Mouse (Mus musculus): Measurements from ENCODE around the gene Rps6ka1.
A peak's percentile ranks its signal among the peaks of the same experiment; 100 is the strongest.
"Not testable (repeated sequence)": the region's sequence is repeated elsewhere in the genome, so short reads cannot be mapped to it uniquely, and the experiment has no call there.

Rps6ka1 gene

DNA sequence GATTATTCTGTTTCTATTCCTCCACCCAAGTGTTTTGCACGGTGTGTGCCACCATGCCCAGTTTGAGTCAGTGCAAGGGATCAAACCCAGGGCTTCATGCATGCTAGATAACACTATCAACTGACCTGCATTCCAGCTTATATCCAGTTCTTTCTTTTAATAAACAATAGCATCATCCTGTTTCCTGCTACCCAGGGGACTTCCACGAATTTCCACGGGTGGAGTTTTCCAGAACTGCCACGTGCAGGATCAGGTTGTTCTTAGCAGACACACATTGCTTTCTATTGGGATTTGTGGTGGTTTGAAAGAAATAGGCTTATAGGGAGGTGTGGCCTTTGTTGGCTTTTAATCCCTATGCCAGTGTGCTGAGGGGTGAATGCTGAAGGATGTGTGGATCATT is 24.4 kb upstream of the Rps6ka1 start:
- H3K4me3 ChIP-seq (replicated peaks; ENCODE audit: low read length), result no peak overlapping the region
- H3K4me1 ChIP-seq (replicated peaks; ENCODE audit: low read depth, low read length), result peaks cover 30% of the 10 kb centered on the region
- no peaks in the 10 kb centered on the region for H3K36me3 ChIP-seq (ENCODE audit: insufficient read depth, low read length)
- TF ChIP-seq POU5F1 (IDR thresholded peaks at IDR 0.05; ENCODE audit: borderline replicate concordance, low read length), result no peak
- no peak for TF ChIP-seq NANOG (IDR thresholded peaks at IDR 0.05; ENCODE audit: borderline replicate concordance, low read length)
- TF ChIP-seq CTCF (conservative IDR thresholded peaks at IDR 0.05; ENCODE audit: low read length), result no peak
- H3K27me3 ChIP-seq (ENCODE audit: insufficient read depth, low read length), result no peaks in the 10 kb centered on the region
- H3K9me3 ChIP-seq (ENCODE audit: low read length), result no peaks in the 10 kb centered on the region

DNA sequence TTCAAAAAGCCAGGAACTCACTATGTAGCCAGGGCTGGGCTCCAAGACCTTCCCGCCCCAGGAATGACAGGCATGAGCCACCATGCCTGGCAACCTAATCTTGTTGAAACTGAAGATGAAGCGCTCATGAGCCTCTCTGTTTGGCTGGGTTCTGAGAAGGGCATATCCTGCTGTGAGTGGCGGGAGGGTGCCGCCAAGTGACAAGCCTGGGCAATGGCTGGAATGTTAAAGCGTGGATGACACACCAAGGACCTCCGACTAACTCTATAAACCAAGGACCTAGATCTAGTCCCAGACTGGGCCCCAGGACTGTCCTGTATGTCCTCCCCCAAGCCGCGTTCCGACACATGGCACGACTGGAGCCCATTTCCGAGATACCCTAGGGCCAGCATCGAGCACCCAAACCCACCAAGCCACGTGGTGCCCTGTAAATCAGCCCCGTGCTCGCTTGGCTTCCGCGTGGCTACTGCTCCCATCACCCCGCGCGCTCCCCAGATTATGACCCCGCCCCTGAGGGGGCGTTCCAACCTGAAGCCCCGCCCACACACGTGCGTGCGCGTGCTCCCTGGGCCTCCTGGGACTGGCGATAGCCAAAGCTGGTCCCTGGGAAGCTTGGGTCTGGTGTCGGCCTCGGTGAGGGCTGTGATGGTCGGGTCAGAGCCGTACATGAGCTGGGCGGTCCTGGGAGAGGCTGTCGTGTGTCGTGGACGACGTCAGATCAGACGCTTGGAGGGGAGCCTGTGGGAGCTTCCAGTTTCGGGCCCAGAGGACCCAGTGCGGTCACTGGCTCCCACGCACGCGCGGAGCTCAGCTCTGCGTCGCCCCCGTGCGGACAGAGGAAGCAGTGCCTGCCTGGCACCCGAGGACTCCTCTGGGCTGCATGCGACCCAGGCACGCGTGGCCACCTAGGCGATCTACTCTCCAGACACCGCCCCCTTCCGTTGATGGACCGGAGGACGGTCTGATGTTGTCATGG is 22.9 kb upstream of the Rps6ka1 start:
- no peaks in the 10 kb centered on the region for H3K27me3 ChIP-seq (ENCODE audit: insufficient read depth, low read length)
- H3K4me1 ChIP-seq (replicated peaks; ENCODE audit: low read depth, low read length), result peaks cover 36% of the 10 kb centered on the region
- no peaks in the 10 kb centered on the region for H3K36me3 ChIP-seq (ENCODE audit: insufficient read depth, low read length)
- no peaks in the 10 kb centered on the region for H3K9me3 ChIP-seq (ENCODE audit: low read length)
- H3K4me3 ChIP-seq (replicated peaks; ENCODE audit: low read length), result peak overlapping the region; percentile 80
- TF ChIP-seq POU5F1 (IDR thresholded peaks at IDR 0.05; ENCODE audit: borderline replicate concordance, low read length), result no peak
- peak; percentile 41 for TF ChIP-seq CTCF (conservative IDR thresholded peaks at IDR 0.05; ENCODE audit: low read length)

DNA sequence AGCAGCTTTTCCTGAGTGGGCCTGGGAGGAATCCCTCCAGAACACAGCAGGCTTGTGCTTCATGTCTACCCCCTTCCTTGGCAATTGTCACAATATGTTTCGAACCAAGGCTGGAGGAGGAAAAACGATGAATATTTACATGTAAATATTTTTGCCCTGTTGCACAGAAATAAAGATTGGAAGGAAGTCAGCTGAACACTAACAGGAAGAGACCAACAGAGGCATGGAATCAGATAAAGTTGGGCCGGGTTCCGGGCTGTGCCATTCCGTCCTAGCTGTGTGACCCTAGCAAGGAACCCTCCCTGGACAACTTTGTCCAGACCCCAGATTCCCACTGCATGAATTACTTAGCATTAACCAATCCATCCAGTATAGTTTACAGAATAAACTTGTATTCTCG is 20.5 kb upstream of the Rps6ka1 start:
- Histone ChIP-seq H3K4me1 (replicated peaks; ENCODE audit: low read depth, low read length) (peaks cover 60% of the 10 kb centered on the region), H3K36me3 (ENCODE audit: insufficient read depth, low read length) (no peaks in the 10 kb centered on the region), H3K9me3 (ENCODE audit: low read length) (no peaks in the 10 kb centered on the region), H3K27me3 (ENCODE audit: insufficient read depth, low read length) (no peaks in the 10 kb centered on the region), H3K4me3 (replicated peaks; ENCODE audit: low read length) (no peak overlapping the region)
- TF ChIP-seq POU5F1 (IDR thresholded peaks at IDR 0.05; ENCODE audit: borderline replicate concordance, low read length) (no peak), NANOG (IDR thresholded peaks at IDR 0.05; ENCODE audit: borderline replicate concordance, low read length) (no peak), CTCF (conservative IDR thresholded peaks at IDR 0.05; ENCODE audit: low read length) (no peak)

DNA sequence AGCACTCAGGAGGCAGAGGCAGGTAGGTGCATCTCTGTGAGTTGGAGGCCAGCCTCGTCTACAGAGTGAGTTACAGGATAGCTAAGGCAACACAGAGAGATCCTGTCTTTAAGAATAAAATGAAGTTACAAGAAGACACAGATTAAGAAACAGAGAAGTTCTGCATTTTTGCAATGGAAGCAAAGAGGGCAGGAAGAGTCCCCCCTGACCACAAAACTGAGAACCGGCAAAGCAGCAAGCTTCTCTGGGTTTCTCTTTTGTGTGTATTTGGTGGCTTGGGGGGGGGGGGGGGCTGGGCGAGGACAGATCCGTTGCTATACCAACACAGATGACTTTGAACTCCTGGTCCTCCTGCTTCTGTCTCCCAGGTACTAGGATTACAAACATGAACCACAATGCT is 19.5 kb upstream of the Rps6ka1 start:
- TF ChIP-seq CTCF (conservative IDR thresholded peaks at IDR 0.05; ENCODE audit: low read length), result no peak
- no peak for TF ChIP-seq POU5F1 (IDR thresholded peaks at IDR 0.05; ENCODE audit: borderline replicate concordance, low read length)
- no peak for TF ChIP-seq NANOG (IDR thresholded peaks at IDR 0.05; ENCODE audit: borderline replicate concordance, low read length)
- Histone ChIP-seq H3K27me3 (ENCODE audit: insufficient read depth, low read length) (no peaks in the 10 kb centered on the region), H3K36me3 (ENCODE audit: insufficient read depth, low read length) (no peaks in the 10 kb centered on the region), H3K4me3 (replicated peaks; ENCODE audit: low read length) (no peak overlapping the region; the same call in 1 of the 2 replicates), H3K9me3 (ENCODE audit: low read length) (no peaks in the 10 kb centered on the region), H3K4me1 (replicated peaks; ENCODE audit: low read depth, low read length) (peaks cover 65% of the 10 kb centered on the region)

DNA sequence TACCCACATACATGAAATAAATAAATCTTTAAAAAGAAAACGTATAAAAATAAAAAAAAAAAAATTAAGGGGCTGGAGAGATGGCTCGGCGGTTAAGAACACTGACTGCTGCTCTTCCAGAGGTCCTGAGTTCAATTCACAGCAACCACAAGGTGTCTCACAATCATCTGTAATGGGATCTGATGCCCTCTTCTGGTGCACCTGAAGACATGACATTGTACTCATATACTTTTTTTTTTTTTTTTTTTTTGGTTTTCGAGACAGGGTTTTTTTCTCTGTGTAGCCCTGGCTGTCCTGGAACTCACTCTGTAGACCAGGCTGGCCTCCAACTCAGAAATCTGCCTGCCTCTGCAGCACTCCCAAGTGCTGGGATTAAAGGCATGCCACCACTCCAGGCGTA is 18.7 kb upstream of the Rps6ka1 start:
- H3K4me3 ChIP-seq (replicated peaks; ENCODE audit: low read length); H3K27me3 ChIP-seq (ENCODE audit: insufficient read depth, low read length); H3K36me3 ChIP-seq (ENCODE audit: insufficient read depth, low read length); H3K9me3 ChIP-seq (ENCODE audit: low read length): not testable (repeated sequence)
- H3K4me1 ChIP-seq (replicated peaks; ENCODE audit: low read depth, low read length), result peaks cover 62% of the 10 kb centered on the region

DNA sequence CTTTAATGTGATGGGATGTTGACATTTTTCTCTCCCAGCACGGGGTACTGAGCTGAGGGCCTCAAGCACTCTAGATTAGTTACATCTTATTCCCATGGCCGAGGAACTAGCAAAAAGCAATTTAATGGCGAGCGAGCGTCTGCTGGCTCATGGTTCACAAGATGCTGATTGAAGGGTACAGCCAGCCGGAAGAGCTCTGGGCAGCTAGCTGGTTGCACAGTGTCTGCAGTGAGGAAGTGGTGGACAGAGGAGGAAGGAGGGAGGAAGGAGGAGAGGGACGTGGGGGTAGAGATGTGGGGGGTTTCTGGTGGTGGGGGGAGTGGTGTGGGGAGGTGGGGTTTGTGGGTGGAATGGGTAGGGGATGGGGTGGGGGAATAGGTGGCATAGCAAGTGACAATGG is 17.6 kb upstream of the Rps6ka1 start:
- H3K4me1 ChIP-seq (replicated peaks; ENCODE audit: low read depth, low read length), result peaks cover 61% of the 10 kb centered on the region
- H3K4me3 ChIP-seq (replicated peaks; ENCODE audit: low read length), result no peak overlapping the region
- H3K36me3 ChIP-seq (ENCODE audit: insufficient read depth, low read length), result no peaks in the 10 kb centered on the region
- TF ChIP-seq CTCF (conservative IDR thresholded peaks at IDR 0.05; ENCODE audit: low read length), result no peak
- TF ChIP-seq NANOG (IDR thresholded peaks at IDR 0.05; ENCODE audit: borderline replicate concordance, low read length), result no peak
- no peak for TF ChIP-seq POU5F1 (IDR thresholded peaks at IDR 0.05; ENCODE audit: borderline replicate concordance, low read length)
- H3K9me3 ChIP-seq (ENCODE audit: low read length), result no peaks in the 10 kb centered on the region
- no peaks in the 10 kb centered on the region for H3K27me3 ChIP-seq (ENCODE audit: insufficient read depth, low read length)

DNA sequence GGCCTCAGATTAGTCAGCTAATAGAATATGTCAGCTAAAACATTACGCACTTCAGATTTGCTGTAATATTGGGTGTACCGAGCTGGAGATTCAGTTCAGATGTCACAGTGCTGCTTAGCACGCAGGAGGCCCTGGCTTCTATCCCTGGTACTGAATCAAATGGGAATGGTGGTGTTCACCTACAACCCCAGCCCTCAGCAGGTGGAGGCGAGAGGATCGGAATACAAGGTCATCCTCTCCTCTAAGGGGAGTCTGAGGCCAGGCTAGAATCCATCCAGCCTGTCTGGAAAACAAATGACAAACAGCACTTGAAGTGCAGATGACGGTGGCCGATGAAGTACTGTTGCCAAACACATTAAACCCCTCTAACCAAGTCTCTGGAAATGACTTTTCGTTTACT is 16.7 kb upstream of the Rps6ka1 start:
- H3K9me3 ChIP-seq (ENCODE audit: low read length), result no peaks in the 10 kb centered on the region

DNA sequence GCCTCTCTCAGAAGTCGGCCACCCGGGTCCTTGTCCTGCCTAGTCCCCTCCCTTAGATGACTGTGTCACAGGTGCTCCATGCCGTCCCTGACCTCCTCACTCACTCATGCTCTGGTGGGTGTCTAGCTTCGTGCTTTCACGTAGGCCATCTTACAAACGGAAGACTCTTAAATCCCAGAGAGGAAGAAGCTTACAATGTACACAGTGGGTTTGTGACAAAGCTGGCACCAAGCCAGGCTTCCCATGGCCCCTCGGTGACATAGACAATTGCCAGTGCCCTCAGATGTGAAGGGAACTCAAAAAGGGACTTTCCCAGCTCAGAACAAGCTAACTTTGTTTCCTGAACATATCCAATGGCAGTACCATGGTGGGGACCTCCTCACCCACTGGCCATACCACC is 15.8 kb upstream of the Rps6ka1 start:
- no peaks in the 10 kb centered on the region for H3K27me3 ChIP-seq (ENCODE audit: insufficient read depth, low read length)
- TF ChIP-seq NANOG (IDR thresholded peaks at IDR 0.05; ENCODE audit: borderline replicate concordance, low read length) (no peak), POU5F1 (IDR thresholded peaks at IDR 0.05; ENCODE audit: borderline replicate concordance, low read length) (no peak), CTCF (conservative IDR thresholded peaks at IDR 0.05; ENCODE audit: low read length) (no peak)
- peaks cover 62% of the 10 kb centered on the region for H3K4me1 ChIP-seq (replicated peaks; ENCODE audit: low read depth, low read length)
- no peaks in the 10 kb centered on the region for H3K36me3 ChIP-seq (ENCODE audit: insufficient read depth, low read length)
- H3K4me3 ChIP-seq (replicated peaks; ENCODE audit: low read length), result no peak overlapping the region
- no peaks in the 10 kb centered on the region for H3K9me3 ChIP-seq (ENCODE audit: low read length)

More for the DNA sequence above, 16.7 kb upstream of the Rps6ka1 start:
- TF ChIP-seq NANOG (IDR thresholded peaks at IDR 0.05; ENCODE audit: borderline replicate concordance, low read length) (no peak), CTCF (conservative IDR thresholded peaks at IDR 0.05; ENCODE audit: low read length) (no peak), POU5F1 (IDR thresholded peaks at IDR 0.05; ENCODE audit: borderline replicate concordance, low read length) (no peak)
- no peaks in the 10 kb centered on the region for H3K27me3 ChIP-seq (ENCODE audit: insufficient read depth, low read length)
- peaks cover 55% of the 10 kb centered on the region for H3K4me1 ChIP-seq (replicated peaks; ENCODE audit: low read depth, low read length)
- H3K4me3 ChIP-seq (replicated peaks; ENCODE audit: low read length), result no peak overlapping the region
- H3K36me3 ChIP-seq (ENCODE audit: insufficient read depth, low read length), result no peaks in the 10 kb centered on the region

DNA sequence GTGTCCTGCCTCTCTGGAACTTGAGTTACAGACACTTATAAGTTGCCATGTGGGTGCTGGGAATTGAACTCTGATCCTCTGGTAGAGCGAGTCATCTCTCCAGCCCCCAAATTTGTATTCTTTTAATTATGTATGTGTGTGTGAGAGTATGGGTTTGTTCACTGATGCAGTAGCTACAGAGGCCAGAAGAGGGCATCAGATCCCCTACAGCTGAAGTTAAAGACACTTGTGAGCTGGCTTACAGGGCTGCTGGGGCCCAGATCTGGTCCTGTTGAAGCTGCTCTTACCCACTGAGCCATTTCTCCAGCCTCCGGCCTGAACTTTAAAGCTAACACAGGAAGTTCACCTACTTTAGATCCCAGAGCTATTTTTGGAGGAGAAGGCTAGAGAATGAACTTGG is 14.9 kb upstream of the Rps6ka1 start:
- TF ChIP-seq NANOG (IDR thresholded peaks at IDR 0.05; ENCODE audit: borderline replicate concordance, low read length) (no peak), CTCF (conservative IDR thresholded peaks at IDR 0.05; ENCODE audit: low read length) (peak; percentile 43)

More for the DNA sequence above, 14.9 kb upstream of the Rps6ka1 start:
- H3K4me3 ChIP-seq (replicated peaks; ENCODE audit: low read length), result no peak overlapping the region
- H3K4me1 ChIP-seq (replicated peaks; ENCODE audit: low read depth, low read length), result peaks cover 67% of the 10 kb centered on the region
- H3K36me3 ChIP-seq (ENCODE audit: insufficient read depth, low read length), result no peaks in the 10 kb centered on the region
- no peaks in the 10 kb centered on the region for H3K9me3 ChIP-seq (ENCODE audit: low read length)
- H3K27me3 ChIP-seq (ENCODE audit: insufficient read depth, low read length), result no peaks in the 10 kb centered on the region
